Mouse (Mus musculus): Measurements from ENCODE around the gene Vipr1.
"Not testable (repeated sequence)": the region's sequence is repeated elsewhere in the genome, so short reads cannot be mapped to it uniquely, and the experiment has no call there.

Gene Vipr1

DNA sequence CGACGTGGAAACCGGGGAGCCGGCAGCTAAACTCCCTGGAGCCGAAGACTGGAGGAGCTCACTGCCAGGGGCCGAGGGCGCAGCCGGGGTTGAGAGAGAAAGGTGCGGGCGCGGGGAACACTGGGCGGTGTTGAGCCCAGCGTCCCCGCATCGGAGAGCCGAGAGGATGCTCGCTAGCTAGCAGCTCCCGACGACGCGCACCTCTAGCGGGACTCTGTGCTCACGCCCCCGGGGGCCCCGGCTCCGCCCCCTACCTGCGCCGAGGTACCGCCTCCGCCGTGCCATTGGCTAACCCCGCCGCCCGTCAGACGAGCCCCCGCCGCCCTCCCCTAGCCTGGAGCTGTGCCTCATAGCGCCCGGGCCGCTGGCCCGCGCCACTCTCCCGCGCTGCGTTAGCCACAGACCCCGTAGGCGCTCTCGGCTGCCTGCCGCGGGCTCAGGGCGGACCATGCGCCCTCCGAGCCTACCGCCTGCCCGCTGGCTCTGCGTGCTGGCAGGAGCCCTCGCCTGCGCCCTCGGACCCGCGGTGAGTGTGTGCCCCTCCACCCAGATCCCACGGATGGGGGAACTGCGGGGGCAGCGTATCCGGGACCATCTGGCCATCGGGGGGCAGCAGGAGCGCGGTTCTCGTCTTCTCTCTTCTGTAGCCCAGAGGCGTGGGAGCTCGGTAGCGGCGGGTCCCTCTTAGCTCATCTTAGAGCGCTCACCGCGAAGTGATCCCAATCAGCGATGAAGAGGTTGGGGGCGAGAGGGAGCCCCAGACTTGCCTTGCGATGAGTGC is at the start of gene Vipr1:
Vipr1 (plus strand) TSS at position 316 of the 781 bp plus-strand sequence.
- peak; percentile 75 for DNase-seq

DNA sequence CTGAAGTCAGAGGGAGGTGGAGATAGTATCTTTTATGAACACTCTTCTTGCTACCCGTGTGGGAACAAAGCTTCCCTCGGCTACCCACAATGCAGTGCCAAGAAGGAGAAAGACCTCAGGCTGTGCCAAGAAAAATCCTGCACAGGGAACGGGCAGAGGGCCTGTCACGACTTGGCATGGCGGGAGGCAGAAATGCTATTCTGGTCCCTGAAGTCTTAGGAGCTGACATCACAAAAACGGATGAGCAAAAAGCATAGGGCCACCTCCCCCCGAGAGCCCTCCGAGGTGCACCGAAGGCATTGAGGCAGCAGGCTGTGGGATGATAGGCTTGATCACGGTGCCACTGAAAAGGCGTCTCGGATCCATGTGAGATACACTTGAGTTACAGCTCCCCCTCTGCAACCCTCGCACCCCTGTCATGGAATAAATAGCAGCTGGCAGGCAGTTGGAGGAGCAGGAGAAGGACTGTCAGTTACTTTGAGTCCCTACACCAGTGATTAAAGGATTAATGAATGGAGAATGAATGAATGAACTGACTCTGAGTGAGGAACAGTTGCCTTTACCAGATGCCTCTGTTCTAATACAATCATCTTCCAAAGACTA is 49.5 kb upstream of the Vipr1 start:
- DNase-seq = no peak

DNA sequence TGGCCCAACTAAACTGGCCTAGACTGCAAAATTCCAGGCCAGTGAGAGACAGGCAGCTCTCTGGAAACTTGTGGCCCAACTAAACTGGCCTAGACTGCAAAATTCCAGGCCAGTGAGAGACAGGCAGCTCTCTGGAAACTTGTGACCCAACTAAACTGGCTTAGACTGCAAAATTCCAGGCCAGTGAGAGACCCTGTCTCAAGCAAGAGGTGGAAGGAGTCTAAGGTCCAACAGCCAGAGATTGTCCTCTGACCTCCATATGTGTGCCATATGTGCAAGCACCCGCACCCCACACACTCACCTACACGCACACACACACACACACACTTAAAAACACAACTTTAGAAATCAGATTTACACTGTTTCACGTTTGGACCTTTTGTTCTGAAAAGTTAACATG is 48.7 kb upstream of the Vipr1 start:
- not testable (repeated sequence) for DNase-seq

DNA sequence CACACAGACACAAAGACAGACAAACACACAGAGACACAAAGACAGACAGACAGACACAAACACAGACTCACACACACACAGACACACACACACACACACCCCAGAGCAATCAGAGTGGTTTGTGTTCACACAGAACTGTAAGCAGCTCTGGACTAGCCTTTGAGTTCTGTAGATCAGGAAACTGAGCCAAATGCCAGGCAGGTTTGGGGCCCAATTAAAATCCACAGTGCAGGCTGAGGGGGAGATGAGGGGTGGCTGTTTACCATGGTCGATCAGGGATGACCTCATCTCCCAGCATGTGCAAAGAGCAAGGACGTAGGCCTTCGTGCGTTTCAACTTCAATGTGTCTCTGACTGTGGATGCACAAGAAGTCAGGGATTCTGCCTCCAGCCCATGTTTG is 47.7 kb upstream of the Vipr1 start:
- no peak for DNase-seq

DNA sequence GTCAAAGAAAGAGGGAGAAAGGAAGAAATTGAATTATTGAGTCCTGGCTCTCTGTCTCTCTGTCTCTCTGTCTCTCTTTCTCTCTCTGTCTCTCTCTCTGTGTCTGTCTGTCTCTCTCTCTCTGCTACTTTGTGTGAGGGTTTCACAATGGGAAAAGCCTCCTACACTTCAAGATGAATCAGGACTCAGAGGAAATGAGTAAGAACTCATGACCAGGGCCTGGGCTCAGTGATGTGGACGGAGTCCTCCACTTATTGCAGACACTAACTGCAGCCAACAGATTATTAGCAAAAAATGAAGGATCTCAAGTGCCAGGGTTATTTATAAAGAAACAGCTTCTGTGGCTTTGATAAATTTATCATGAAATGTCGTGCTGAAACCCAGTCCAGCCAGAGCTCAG is 44.4 kb upstream of the Vipr1 start:
- DNase-seq = no peak

DNA sequence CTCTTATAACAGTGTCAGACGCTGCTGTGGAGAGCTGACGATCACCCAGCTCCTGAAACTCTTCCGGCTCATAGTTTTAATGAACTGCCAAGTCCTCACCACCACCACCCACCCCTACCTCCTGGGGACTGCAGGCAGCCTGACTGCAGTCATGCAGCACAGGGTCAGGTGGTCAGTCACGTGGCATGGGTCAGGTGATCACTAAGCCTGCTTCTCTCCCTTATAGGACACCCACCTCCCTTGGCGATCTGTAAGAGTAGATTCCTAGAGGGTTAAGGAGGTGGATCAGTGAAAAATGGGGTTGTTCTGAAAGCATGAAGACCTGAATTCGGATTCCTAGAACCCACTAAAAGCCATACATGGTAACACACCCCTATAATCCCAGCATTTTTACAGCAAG is 43.0 kb upstream of the Vipr1 start:
- DNase-seq = peak; percentile 30

DNA sequence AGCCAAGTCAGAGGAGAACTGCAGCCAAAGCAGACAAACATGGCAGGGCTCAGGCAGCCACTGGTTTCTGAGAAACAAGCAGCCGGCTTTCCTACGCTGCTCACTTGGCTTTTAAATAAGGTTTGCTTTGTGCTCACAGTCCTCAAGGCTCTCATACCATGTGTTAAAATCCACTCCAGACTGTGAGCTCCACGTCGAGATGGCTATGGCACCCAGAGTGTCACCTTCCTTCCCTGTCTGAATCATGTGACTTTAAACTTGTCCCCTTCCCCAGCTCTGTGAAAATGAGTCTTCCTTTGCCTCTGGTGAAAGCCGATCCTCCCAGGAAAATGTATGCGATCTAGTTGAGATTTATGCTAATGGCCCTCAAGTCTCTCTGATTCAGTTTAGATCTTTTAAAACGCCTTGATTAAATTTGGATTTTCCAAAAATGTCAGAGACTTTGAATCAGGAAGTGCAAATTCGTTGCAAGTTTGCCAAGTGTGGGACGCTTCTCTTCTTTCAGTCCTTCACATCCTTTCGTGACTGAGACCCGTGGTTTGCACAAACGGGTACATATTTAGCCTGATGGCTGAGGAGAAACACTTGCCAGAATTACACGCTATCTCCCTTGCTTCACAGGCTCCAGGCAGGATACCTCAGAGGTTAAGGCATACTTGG is 42.2 kb upstream of the Vipr1 start:
- no peak for DNase-seq

DNA sequence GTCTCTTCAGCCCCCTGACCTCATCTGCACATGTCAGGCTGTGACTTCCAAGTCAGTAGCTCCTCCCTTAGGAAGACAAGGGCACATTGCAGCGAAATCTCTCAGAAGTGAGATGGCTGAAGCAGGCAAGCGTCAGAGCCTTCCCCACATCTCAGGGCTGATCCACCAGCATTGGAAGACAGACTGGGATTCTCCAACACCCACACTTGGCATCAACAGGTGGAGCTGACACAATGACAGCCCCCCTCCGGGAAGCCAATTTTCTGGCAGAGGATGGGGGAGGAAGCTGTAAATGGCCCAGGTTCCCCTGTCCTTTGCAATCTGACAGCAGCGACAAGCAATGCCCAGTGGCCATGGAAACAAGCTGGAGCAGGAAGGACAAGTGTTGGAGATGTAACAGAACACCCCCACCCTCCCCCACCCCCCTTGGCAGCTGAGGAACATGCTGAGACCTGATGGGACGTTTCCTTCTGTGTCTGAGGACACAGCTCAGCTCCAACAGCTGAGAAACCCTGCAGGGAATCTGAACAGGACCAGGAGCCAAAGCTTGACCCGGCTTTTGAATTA is 41.6 kb upstream of the Vipr1 start:
- no peak for DNase-seq

DNA sequence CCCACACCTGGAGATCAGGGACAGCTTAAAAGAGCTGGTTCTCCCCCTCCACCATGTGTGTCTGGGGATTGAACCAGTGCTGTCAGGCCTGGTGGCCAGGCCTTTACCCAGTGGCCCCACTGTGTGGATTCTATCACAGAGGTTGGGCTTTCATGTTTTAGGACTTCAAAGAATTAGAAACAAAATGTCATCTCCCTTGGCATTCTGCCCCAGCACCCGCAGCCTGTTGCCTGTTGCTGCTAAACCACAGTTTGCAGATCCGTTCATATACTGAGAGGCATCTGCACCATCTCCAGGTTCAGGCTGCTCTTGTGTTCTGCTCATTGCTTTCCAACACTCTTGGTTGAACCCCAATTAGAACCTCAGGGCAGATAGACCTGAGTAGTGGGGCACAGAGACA is 40.1 kb upstream of the Vipr1 start:
- DNase-seq = no peak

DNA sequence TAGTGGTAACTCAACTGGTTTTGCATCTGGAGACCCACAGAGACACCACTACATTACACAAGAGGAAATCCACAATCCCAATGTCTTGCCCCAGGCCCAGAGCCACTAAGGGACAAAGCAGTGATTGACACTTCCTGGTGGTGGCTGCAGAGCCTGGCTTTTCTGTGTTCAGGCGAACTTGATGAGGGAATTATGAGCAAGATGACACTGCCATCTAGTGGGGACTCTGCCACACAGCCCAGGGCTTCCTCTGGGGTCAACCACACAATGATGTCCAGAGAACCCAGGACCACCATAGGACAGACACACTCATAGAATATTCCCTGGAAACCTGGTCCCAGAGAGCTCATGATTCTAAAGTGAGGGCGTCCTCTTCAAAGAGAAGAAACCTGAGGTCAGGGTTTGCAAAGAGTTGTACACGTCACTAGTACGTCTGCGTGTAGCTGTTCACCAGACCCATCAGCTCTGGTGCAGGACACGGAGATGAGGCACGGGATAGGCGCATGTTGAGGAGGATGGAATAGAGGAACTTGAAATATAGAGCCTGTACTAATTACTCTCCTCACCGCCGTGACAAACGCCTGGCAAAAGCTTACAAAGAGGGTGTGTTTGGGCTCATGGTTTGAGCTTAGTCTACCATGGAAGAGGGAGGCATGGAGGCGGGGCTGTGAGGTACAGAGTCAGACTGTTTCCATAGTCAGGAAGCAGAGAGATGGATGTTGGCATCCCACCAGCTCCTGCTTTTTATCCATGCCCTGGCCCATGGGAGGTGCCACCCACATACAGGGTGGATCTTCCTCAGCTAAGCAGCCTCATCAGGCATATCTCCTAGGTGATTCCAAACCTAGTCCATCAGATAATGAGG is 36.9 kb upstream of the Vipr1 start:
- peak; percentile 75 for DNase-seq

DNA sequence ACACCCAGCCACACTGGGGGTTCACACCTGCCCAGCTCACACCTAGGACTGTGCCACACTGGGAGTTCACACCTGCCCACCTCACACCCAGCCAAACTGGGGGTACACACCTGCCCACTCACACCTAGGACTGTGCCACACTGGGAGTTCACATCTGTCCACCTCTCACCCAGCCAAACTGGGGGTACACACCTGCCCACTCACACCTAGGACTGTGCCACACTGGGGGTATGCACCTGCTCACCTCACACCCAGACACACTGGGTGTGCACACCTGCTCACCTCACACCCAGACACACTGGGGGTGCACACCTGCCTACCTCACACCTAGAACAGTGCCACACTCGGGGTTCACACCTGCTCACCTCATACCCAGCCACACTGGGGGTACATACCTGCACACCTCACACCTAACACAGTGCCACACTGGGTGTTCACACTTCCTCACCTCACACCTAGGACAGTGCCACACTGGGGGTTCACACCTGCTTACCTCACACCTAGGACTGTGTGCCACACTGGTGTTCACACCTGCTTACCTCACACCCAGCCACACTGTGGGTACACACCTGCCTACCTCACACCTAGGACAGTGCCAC is 35.9 kb upstream of the Vipr1 start:
- no peak for DNase-seq

DNA sequence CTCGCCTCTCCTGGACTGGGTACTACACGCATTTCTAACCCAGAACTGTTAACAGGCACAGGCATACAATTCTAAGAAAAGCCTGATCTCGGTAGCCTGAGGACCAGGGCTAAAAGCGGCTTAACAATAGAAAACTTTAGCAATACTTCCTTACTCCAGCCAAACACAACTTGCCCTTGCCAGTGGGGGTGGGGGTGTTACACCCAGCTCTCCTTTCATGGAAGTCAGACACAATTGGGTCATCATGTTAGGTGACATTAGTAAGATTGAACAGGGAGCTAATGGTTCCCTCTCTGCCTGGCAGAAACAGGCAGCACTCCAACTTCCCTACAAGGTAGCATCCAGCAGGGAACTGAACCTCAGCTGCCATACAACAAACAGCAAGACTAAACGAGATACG is 33.1 kb upstream of the Vipr1 start:
- no peak for DNase-seq

DNA sequence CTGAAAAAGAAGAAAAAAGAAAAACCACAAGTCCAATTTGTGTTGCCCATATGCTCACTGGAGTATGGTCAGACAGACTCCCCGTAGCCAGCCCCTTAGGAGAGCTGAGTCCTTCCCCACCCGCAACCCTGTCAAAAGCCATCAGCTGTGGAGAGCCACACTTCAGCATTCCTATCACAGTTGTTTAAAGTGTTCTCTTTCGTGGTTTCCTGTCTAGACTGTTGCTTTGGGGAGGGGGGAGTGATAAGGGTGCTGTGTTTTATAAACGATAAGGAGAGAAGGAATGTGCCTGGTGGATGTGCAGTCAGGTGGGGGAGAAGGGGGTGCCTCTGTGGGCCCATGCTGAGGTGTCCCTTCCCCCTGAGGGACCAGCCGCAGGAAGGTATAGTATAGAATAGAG is 29.3 kb upstream of the Vipr1 start:
- DNase-seq = no peak

DNA sequence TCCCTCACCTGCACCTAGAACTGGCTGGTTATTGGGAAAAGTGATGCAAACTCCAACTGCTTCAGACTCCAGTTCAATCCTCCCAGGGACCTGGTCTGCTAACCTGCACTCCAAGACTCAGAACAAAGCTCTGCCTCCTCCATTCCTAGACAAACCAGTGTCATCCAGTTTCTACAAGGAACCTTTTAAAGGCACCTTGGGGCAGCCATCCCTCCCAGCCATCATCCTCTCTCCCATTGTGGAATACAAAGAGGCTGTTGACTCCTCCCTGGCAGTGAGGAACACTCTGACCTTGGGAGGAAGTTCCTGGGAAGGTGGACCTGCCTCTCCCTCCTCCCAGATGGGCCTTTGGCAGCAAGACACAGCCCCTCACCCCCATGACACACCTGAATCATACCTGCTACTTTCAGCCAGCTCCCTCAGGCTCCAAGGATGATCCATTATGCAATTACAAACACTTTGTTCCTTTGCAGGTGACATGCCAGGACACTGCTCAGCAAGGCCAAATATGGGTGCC is 28.2 kb upstream of the Vipr1 start:
- DNase-seq = no peak

DNA sequence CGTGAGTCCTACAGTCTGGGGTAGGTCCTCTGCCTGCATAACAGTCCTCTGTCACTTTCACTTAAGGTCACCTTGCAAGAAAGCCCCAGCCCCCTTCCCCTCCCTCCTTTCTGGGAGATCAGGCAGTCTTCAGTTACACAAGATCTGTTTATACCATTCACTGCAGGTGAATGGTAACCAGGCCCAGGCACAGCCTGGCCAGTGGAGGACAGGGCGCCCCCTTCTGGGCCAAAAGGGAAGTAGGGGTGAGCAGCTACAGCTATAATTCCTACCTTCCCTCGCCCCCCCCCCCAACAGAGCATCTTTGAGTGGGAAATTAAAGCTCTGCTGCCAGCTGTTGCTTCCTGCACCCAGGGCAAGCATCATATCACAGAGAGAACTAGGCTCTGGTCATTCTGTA is 26.0 kb upstream of the Vipr1 start:
- DNase-seq = no peak

DNA sequence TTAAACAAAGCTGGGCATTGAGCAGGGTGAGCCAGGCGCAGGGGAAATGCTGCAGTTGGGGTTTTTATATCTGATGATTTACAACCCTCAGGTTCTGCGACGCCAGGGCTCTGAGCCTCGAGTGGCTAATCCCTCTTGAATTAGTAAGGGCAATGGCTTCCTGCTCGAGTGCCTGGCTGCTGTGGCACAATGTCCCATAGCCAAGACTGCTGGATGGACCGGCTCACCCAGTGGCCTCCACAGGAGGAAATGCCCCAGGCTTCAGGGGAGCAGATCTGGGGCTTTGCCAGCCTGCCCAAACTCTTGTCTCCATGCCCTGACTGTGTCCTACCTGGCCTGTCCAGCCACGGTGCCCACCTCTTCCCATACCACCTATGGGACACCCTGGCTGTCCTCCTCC is 23.1 kb upstream of the Vipr1 start:
- no peak for DNase-seq

DNA sequence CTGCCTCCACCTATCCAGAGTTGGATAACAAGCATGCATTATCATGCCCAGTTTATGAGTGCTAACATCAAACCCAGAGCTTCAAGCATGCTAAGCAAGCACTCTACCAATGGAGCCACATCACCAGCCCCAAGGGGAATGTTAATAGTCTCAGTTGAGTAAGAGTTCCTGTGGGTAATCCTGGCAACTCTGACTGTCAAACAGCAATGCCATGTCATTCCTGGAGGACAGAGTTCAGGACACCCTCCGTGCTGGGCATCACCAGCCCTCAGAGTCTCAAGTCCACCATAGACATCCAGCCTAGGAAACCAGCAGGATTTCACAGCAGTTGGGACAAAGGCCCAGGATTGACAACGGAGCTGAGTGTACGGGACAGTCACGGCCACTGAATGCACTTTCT is 19.3 kb upstream of the Vipr1 start:
- DNase-seq = no peak

DNA sequence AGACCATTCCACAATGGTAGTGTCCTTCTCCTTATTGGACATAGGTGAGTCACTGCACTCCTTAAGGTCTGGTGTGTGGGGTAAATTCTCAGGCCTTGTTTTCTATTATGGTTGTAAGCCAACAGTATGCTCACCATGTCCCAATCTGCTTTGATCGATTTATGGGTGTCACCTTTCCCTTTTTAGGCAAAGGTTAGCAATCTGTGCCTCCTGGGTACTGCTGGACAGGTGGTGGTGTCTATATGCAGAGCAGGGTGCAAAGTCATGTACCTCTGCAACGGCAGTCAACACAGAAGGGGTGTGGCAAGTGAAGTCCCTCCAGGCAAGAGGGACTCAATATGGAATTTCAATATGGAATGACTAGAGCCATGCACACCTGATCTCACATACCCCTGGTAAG is 17.6 kb upstream of the Vipr1 start:
- DNase-seq = no peak

DNA sequence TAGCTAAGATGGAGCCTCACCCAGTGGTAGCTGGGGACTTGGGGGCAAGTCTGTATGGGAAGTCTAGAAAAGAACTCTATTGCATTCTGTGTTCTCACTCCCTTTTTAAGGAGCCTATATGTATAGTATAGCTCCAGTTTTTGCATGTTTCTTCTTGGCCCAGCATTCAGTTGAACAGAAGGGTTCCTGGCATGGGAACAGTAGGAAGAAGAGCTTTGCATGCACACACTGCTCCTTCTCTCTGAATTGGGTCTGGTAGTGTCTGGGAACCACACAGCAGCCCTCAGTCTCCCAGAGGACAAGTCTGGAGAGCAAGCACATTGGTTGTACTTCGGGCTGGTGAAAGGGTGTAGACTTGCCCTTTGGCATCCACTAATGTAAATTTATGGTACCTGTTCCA is 11.9 kb upstream of the Vipr1 start:
- DNase-seq = no peak

DNA sequence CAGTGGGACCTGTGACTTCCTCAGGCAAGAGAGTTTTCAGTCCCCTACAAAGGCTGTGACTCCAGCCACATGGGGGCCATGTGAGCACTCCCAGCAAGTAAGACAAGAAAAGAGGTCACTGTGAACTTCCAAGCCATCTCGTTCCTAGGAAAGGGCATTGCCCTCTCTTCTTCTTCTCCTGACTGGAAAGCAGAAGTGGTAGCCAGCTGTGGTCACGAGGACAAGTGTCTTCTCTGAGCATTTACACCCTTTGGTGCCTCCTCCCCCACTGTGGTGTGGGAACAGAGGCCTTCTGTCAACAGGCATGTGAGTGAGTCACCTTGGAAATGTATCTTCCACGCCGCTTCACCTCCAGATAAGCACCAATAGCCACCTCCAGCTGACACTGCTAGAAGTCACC is 10.6 kb upstream of the Vipr1 start:
- no peak for DNase-seq

DNA sequence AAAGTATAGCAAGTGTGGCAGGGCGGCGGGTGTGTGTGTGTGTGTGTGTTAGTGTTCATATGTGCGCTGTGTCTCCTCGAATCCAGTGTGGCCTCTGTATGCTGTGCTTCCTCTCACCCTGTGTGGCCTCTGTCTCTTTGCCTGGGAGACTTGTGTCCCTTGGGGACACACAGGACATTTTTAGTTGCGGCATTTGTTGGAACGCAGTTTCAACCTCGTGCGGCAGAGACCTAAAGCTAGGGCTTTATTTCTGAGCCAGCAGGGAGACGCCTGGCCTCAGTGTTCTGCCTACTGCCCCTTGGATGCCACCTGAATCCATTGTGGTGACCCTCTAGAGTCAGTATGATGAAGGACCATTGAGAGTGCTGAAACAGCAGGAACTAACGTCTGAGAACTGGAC is 9.6 kb upstream of the Vipr1 start:
- no peak for DNase-seq

DNA sequence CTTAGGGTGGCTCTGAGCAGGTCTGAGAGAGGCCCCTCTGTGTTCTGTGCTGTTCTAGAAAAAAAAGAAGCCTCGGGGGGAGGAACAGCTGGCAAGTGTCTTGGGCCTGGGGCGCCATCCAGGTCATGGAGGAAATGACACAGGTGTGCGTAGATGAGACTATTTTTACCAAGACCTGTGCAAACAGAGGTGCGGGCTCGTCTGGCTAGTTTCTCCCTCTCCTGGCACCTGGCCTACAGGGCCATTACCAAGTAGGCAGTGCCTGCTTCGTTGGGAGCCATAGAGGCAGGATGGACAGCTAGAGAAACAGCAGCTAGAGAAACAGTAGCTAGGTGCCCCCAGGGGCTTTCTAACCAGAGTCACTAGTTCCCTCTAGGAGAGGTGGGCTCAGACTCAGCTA is 9.2 kb upstream of the Vipr1 start:
- no peak for DNase-seq

Data from kidney, adult 18-20 months (tissue).